Mouse (Mus musculus): ENCODE data around the gene Spg21.

Spg21 gene

GRCm38 (mm10) chr9:65535789-65536469, 75.2 kb downstream of the Spg21 start:
- no peak for DNase-seq (ENCODE audit: inconsistent ontology term)

GRCm38 (mm10) chr9:65536491-65536890, 75.7 kb downstream of the Spg21 start:
- no peak for DNase-seq (ENCODE audit: inconsistent ontology term)
